Mouse (Mus musculus) ovary, postnatal 36 days (tissue): ENCODE results near the gene Apba1.
A peak's percentile ranks its signal among the peaks of the same experiment; 100 is the strongest.

Experiments used
- DNase-seq: peaks from one replicate; pipeline ENCODE4 v3.0.0; 2022; ENCODE audit warnings: low spot score, mixed read lengths

Gene Apba1

GRCm38 (mm10) chr19:23806796-23807195 is 48.1 kb downstream of the Apba1 start:
- no peak for DNase-seq

DNA sequence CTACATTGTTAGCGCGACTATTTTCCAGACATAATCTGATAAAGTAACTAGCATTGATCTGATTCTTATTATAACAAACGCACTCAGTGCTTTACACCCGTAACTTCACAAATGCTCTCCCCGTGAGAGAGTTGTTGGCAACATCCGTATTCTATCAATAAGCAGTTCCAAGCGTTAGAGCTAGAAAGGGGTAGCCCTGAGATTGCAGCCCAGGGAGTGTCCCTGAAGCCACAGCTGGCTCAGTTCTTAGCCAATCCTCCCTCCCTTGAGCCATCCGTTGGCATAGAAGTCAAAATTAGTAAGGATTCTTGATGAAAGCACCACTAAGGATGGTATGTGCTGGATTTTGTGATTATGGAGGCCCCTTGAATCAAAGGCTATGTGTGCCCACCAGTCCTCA is 48.7 kb downstream of the Apba1 start:
- no peak for DNase-seq

GRCm38 (mm10) chr19:23809236-23809635 is 50.5 kb downstream of the Apba1 start:
- no peak for DNase-seq

DNA sequence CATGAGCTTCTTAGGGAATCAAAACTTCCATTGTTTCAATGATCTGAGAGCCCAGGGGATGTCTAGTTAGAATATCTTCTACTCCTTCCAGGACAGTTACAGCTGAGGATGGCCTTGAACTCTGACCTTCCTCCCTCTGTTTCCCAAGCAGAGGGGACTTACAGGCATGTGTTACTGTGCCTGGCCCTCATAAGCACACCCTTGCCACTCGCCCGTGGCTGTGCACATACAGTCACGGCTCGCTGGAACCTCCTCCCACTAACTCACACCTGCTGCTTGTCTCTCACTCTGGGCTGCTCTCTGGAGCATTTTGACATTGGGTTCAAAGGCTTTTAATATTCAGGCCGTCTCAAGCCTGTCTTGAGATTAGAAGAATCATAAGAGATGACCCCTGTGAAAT is 51.8 kb downstream of the Apba1 start:
- DNase-seq = no peak

- no peak for DNase-seq
Observed at GRCm38 (mm10) chr19:23810976-23811375, 52.3 kb downstream of the Apba1 start.

DNA sequence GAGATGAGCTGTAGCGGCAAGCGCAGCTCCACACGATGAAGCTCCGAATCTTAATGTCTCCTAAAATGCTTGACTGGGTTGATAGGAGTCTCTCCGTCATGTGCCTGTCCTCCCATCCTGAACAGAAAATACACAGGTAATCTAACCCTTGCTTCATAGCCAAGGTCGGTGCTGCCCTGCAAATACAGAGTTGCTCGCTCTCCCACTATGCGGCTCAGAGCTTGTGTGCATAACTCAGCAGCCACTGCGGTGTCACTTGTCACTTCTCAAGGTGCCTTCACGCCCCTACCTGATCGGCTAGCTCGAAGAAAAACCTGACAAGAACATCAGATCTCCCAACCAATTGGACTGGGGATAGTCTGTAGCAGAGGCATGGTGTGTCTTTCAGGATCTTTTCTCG is 58.1 kb downstream of the Apba1 start:
- DNase-seq = no peak

- no peak for DNase-seq
Observed at GRCm38 (mm10) chr19:23817196-23817595, 58.5 kb downstream of the Apba1 start.

GRCm38 (mm10) chr19:23819882-23820281 is 61.2 kb downstream of the Apba1 start:
- no peak for DNase-seq

GRCm38 (mm10) chr19:23822497-23822896 is 63.8 kb downstream of the Apba1 start:
- DNase-seq = no peak

- DNase-seq = no peak
Observed at GRCm38 (mm10) chr19:23823533-23823932, 64.8 kb downstream of the Apba1 start.

DNA sequence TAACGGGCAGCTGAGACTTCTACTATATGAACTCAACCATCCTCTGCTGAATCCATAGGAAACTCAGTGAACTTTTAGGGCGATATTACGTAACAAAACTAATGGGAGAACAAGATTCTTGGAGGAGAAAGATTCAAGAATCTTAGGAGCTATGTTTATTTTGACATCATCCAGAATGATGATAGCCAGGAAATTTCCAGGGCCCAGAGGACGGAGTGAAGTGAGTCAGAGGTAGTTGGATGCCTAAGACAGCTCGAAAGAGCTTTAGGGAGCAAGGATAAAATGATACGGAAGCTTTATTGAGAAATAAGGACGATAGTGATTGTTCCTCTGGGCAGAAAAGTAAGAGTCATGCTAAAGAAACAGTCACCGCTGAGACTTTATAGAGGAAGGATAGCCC is 67.6 kb downstream of the Apba1 start:
- no peak for DNase-seq

- DNase-seq = no peak
Observed at GRCm38 (mm10) chr19:23830761-23831160, 72.1 kb downstream of the Apba1 start.

- DNase-seq = peak; percentile 5
Observed at GRCm38 (mm10) chr19:23833685-23834682, 75.3 kb downstream of the Apba1 start.

DNA sequence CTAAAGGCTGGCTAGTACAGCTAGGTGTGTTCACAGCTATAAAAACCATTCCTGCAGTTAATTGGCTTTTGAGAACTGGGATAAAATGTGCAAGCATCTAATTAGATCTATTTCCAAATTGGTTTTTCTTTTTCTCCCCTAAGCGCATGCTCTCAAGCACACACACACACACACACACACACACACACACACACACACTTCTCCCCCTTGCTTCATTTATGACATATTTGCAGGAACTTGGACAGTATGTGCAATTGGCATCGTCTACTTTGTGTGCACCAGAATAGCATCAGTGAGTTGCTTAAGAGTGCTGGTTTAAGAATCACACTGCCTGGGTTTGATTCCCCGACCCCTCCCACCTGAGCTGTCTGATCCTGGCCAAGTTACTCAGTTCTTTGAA is 76.0 kb downstream of the Apba1 start:
- no peak for DNase-seq

GRCm38 (mm10) chr19:23855832-23856231 is 97.1 kb downstream of the Apba1 start:
- DNase-seq = no peak

GRCm38 (mm10) chr19:23858091-23858490 is 99.4 kb downstream of the Apba1 start:
- DNase-seq = no peak

GRCm38 (mm10) chr19:23858781-23859180 is 100.1 kb downstream of the Apba1 start:
- no peak for DNase-seq

- peak; percentile 17 for DNase-seq
Observed at GRCm38 (mm10) chr19:23860151-23860820, 101.6 kb downstream of the Apba1 start.

- DNase-seq = no peak
Observed at GRCm38 (mm10) chr19:23862736-23863135, 104.0 kb downstream of the Apba1 start.

- DNase-seq = peak; percentile 29
Observed at GRCm38 (mm10) chr19:23863959-23864358, 105.3 kb downstream of the Apba1 start.

- no peak for DNase-seq
Observed at GRCm38 (mm10) chr19:23866045-23866444, 107.4 kb downstream of the Apba1 start.

- peak; percentile 8 for DNase-seq
Observed at GRCm38 (mm10) chr19:23867052-23867451, 108.4 kb downstream of the Apba1 start.

DNA sequence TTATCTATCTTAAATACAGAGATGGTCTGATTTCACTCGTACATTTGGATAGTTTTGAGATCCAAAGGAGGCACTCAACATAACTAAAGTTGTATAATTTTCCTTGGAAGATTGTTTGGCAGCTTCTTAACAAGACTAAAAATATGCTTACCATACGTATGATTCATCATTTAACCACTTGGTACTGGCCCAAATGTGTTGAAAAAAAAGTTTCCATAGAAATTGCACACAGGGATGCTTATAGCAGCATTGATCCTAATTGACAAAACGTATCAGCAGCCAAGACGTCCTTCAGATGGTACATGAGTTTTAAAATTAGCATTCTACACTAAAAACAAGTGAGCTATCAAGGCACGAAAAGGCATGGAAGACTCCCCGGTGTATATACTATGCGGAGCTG is 108.9 kb downstream of the Apba1 start:
- no peak for DNase-seq
